Mouse (Mus musculus) neural tube, embryonic 10.5 days (tissue): ENCODE data around the gene Gm2431.

Experiments used
- DNase-seq: peaks from one replicate; pipeline ENCODE4 v3.0.0-alpha.2; 2017; ENCODE audit warnings: low spot score; ENCODE audit errors: extremely low spot score

Gene Gm2431

DNA sequence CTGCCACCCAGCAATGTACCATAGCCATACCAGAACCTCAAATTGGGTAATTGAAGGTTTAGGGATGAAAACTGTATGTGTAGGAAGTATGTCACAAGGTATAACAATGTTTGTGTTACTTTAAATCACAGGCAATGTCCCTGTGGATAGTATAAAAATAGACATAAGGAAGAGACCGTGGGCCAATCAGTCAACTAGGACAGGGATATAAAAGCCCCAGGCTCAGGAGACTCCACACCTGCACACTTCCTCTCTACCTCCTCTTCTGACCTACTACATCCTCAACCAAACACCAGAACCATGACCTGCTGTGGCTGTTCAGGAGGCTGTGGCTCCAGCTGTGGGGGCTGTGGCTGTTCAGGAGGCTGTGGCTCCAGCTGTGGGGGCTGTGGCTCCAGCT is 46.6 kb downstream of the Gm2431 start, which contains the start of gene Gm7579:
Gm7579 (plus strand) TSS at position 301 of the 400 bp plus-strand sequence.
- no peak for DNase-seq
